Mouse (Mus musculus) embryonic stem cell, embryonic (primary cell): ENCODE measurements around the gene Det1.

Experiments used
- CTCF ChIA-PET, 4 experiments: fragments of 300-600 bp in 2 of 4; fragments of 350-600 bp in 2 of 4; sonication (Branson Sonifier 250); formaldehyde crosslinking; loops; one replicate each; lab custom pipeline; 2022; ENCODE audit warnings: inconsistent platforms in 2 of 4; lab: Charles Lee
- POLR2A ChIA-PET, 4 experiments: fragments of 300-600 bp in 2 of 4; fragments of 350-600 bp in 2 of 4; sonication (Branson Sonifier 250); formaldehyde crosslinking; loops; one replicate each; lab custom pipeline; 2022; ENCODE audit warnings: antibody characterized with exemption in 4 of 4, inconsistent platforms in 1 of 4; lab: Charles Lee

Det1 gene

DNA sequence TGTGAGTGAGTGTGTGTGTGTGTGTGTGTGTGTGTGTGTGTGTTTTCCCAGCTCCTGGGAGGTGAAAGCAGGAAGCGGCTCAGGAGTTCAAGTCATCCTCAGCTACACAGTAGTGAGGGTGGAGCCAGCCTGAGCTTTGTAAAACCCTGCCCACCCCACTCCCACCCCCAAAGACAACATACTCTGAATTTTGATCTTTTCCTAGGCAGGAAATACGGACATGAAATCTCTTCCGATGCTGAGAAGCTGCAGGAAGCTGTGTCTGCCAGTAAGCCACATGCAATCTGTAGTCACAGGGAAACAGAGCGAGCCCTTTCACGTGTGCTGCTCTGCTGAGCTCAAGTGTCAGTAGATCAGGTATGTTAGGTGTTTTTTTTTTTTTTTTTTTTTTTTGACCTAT lies 21.7 kb upstream of the Det1 start:
- ChIA-PET POLR2A (interaction anchor here in 1 of 4 experiments (0.6 to 1.1 kb wide), 4 partner anchors 27 to 84 kb away, joined by 3 to 4 read pairs (median 4); partner anchors contain the start of gene Aen), CTCF (interaction anchor here in 2 of 4 experiments (0.6 kb wide), 2 partner anchors 13 to 89 kb away, joined by 3 to 5 read pairs; no protein-coding TSS in a partner anchor)

DNA sequence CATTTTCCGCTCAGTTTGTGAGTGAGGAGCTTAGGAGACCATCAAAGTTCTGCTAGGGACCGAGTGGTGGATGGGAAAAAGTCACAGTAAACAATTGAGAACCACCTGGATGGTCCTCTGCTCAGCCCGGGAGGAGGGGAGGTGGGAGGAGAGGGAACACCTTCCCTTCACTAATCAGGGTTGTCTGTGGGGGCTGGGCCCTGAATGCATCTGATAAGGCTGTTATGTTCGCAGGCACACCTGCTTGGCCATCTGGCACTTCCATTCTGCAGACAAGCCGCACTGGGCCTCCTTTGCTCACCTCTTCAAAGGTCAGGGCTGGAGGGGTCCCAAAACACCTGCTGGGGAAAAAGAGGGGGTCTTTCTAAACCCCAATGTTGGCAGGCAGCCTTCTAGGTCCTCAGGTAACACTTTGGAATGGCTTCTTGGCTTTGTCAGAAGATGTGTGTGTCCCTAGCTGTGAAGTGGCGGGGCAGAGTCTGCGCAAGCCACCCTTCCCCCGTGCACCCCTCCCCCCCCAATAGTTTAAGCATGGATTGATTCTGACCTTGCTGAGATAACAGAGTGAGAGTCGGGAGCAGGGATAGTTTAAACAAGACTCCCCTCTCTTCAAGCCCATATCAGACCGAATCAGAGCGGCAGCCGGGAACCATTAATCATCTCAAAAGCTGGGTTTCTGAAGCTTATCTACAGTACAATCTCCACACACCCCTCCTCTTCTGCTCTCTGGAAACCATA lies 18.3 kb upstream of the Det1 start:
- CTCF ChIA-PET = no interaction called here
- POLR2A ChIA-PET = interaction anchor here in 2 of 4 experiments (0.5 to 1.0 kb wide), 3 partner anchors 11 to 224 kb away, joined by 3 to 7 read pairs (median 3); partner anchors contain the start of gene Aen (in 1 of the 2)

DNA sequence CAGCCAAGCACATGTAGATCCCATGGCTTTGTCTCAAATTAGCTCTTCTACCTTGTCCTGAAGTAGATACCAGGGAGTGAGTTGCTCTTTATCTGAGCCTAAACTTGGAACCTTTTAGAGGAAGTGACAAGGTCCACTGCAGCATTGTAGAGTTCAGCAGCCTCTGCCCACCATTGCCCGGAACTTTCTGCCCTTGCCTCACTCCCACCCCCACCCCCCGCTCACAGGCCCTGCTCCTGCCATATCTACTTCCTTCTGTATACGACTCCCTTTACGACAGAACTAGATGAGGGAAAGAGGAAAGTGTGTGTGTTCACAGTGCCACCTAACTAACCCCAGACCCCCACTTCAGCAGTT lies 17.4 kb upstream of the Det1 start:
- ChIA-PET CTCF (no interaction called here), POLR2A (interaction anchor here in 2 of 4 experiments (0.7 to 1.7 kb wide), 4 partner anchors 13 to 34 kb away, joined by 3 to 4 read pairs (median 4); no protein-coding TSS in a partner anchor)

DNA sequence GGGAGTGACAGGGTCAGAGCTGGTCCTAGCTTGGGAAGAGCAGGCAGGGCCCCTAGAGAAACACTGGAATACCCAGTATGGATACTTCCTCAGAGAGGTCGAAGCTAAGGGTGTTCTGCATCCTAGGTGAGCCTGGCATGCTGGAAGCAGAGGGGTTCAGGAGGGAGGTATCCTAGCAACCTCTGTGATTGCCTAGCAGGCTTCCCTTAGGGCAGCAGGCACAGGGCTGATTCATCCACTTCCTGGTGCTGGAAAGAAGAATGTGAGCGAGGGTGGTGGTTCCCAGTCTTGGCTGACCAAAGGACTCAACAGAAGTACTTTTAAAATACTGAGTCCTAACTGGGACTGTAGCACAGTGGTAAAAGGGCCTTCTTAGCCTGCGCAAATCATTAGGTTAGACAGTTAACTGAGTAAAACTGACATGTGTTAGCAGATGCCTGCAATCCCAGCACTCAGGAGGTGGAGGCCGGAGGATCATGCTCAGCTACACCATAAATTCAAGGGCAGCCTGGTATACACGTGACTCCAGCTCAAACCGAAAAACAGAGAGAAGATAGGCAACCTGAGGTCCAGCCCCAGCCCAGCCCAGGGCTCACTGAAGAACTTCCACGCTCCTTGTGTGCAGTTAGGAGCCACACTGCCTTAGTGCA lies 16.9 kb upstream of the Det1 start:
- POLR2A ChIA-PET = interaction anchor here in 2 of 4 experiments (0.7 to 1.7 kb wide), 3 partner anchors 15 to 34 kb away, joined by 3 to 4 read pairs (median 3); no protein-coding TSS in a partner anchor
- CTCF ChIA-PET = interaction anchor here in 1 of 4 experiments (1.2 kb wide), 1 partner anchor 32 kb away, joined by 3 read pairs; the partner anchor contains the start of gene Aen

DNA sequence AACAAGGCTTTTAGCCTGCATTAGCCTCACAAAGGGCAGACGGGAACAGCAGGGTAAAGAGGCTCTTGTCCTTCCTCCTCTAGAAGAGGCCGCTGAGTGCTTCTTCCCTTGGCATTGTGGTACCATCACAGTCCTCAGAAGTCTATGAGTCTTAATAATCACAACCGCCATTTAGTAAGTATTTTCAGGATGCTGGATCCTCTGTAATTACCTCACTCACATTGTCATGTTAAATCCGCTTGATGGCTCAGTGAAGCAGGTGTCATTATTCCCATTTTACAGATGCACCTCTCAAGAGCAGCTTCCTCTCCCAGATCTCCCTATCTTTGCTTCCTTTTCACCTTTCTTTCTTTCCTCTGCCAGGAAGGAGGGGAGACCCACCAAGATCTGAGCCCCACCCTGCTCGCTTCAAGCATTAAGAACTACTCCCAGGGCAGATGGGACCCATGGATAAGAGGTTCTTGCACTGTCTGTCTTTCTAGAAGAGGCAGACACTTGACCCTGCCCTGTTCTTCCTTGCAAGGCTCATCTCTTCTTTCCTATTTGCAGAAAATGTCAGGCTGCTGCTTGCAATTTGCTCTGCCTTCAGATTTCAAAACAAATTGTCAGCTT lies 8.1 kb upstream of the Det1 start:
- ChIA-PET CTCF (interaction anchor here in 1 of 4 experiments (1.0 kb wide), 1 partner anchor 234 kb away, joined by 3 read pairs; no protein-coding TSS in a partner anchor), POLR2A (interaction anchor here in 2 of 4 experiments (0.9 to 1.5 kb wide), 3 partner anchors 9 to 60 kb away, joined by 3 to 4 read pairs (median 3); partner anchors contain the start of gene Det1 (in 1 of the 2))

DNA sequence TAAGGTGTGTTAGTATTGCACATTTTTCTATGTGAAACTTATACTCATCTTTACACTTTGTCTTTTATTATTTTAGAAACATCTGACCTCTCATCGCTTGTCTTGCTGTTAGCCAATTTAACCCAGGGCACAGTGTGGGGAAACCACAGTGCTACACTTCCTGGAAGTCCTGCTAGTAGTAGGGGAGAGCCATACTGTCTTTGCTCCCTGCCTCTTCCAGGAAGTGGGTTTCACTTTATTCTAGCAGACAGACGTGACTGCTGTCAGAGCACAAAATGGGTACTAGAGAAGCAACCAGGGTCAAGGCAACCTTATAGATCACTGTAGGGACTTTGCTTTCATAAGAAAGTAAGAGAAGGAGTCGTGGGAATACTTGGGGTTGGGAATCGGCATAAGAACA lies 7.0 kb upstream of the Det1 start:
- CTCF ChIA-PET = no interaction called here
- POLR2A ChIA-PET = interaction anchor here in 2 of 4 experiments (1.3 to 1.5 kb wide), 2 partner anchors 8 to 11 kb away, joined by 3 to 4 read pairs; partner anchors contain the start of gene Det1 (in 1 of the 2)

DNA sequence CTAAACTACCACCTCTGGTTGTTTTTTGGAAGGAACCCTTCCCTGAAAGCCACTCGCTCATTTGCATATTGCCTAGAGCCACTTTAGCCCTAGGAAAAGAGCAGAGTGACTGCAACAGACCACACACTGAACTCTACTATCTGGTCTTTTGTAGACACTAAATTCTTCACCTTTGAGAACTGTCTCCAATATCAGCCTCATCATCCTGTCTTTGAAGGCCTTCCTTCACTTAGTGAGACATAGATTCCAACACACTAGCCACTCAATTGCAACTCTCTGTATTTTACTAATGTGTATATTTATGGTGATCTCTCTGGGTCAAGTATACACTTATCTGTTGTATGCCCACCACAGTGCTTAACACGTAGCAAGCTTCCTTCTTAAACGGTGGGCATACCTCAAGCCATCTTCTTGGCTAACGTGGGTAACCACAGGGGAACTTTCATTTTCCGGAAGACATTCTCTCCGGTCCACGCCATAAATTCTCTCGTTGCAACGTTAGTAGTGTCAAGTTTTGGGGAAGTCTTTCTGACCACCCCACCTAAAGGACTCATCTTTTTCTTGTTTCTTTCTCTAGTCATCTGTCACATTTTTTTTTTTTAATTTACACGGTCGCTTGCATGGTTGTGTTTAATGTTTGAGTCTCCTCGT lies 872 bp downstream of the Det1 start:
- ChIA-PET POLR2A (interaction anchor here in 3 of 4 experiments (0.9 to 3.8 kb wide), 15 partner anchors 8 to 72 kb away, joined by 3 to 18 read pairs (median 4); partner anchors contain the start of genes Aen (in 3 of the 3), Mrpl46 (in 1 of the 3) and Mrps11 (in 1 of the 3)), CTCF (interaction anchor here in 3 of 4 experiments (0.8 to 2.6 kb wide), 7 partner anchors 20 to 243 kb away, joined by 3 to 9 read pairs (median 4); partner anchors contain the start of gene Aen (in 2 of the 3))

DNA sequence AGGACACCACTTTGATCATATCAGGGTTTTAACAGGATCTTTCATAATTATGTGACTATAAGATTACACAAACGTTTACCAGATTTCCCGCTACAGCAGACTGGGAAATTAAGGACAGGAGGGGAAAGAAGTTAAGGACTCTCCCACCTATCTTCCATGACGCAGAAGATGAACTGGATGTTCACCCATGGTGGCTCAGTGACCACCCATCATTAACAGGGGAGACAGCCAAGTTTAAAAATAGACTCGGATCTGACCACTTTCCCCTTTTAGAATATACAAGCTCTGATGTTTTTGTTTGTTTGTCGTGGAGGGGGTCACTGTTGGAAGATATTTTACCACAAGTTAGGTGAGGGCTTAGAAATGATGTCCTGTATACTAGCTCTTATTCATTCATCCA lies 5.5 kb downstream of the Det1 start:
- CTCF ChIA-PET = no interaction called here

DNA sequence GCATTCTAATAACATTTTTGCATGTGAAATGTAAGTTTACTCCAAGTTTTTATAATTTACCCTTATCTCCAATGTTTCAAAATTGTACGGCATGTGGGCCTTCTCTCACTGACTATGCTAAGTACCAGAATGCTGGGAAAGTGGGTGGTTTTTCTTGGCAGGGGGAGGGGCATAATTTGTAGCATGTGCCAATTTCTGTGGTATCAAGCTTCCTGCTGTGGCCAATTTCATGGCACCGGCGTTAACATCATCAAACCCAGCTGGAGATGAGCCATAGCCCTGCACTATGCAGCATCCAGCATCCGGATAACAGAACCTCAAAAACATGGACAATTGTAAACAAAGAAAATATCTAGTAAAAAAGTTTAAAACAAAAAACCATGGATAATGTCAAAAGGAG lies 9.8 kb downstream of the Det1 start:
- ChIA-PET CTCF (interaction anchor here in 1 of 4 experiments (0.6 kb wide), 1 partner anchor 1984 kb away, joined by 5 read pairs; no protein-coding TSS in a partner anchor), POLR2A (interaction anchor here in 2 of 4 experiments (1.0 to 1.7 kb wide), 2 partner anchors 9 to 10 kb away, joined by 4 to 5 read pairs; partner anchors contain the start of gene Det1 (in 1 of the 2))

More for the DNA sequence above, 5.5 kb downstream of the Det1 start:
- POLR2A ChIA-PET = interaction anchor here (0.6 to 2.1 kb wide), 7 partner anchors 10 to 698 kb away, joined by 3 to 7 read pairs (median 4); partner anchors contain the start of gene Aen (in 1 of the 4)

DNA sequence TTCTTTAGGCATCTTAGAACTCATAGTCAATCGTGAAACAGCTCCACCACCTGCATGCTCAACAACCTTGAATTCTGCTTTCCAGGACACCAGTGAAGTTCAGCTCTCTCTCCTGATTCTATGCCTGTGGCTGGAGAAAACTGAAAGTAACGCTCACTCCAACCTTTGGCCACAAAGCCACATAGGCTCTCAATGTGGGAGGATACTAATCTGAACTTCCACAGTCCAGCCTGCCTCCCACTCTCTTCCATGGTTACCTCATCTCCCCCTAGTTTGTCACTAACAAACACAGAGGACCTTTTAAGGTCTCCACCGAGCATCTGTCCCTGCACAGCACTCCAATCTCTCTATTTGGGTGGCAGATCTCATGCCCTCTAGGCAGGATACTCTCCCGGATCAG lies 11.4 kb downstream of the Det1 start:
- POLR2A ChIA-PET = interaction anchor here in 1 of 4 experiments (1.1 kb wide), 1 partner anchor 11 kb away, joined by 4 read pairs; the partner anchor contains the start of gene Det1
- CTCF ChIA-PET = interaction anchor here in 1 of 4 experiments (0.8 kb wide), 1 partner anchor 9 kb away, joined by 3 read pairs; no protein-coding TSS in a partner anchor

DNA sequence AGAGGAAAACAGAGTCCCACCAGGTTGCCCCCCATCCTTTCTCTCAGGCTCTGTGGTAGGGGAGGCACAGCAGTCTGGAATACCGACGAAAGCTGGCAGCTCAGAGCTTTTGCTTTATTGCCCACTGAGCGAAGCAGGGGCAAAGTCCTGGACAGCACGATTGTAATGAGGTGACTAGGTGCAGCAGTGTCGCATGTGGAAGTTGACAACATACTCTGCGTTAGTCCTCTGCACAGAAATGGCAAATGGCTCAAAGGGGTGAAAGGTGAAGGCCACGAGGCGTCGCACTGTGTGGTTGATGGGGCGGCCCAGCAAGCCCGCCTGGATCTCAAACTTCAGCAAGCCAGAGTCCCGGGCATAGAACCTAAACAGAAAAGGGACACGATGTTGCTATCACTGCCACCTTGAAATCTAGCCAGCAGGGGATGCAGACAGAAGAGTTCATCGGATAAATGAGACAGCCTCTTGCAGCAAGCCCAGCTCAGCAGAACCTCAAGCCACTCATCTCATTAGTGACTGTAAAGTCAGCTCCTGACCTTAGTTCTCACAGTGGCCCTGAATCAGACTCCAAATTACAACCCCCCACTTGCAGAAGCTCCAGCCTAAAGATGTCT lies 19.2 kb downstream of the Det1 start:
- CTCF ChIA-PET = interaction anchor here in 2 of 4 experiments (0.7 to 1.0 kb wide), 2 partner anchors 15 to 24 kb away, joined by 3 read pairs; no protein-coding TSS in a partner anchor
- POLR2A ChIA-PET = interaction anchor here in 2 of 4 experiments (1.0 to 1.5 kb wide), 5 partner anchors 9 to 68 kb away, joined by 3 to 6 read pairs (median 5); partner anchors contain the start of gene Det1 (in 1 of the 2)

DNA sequence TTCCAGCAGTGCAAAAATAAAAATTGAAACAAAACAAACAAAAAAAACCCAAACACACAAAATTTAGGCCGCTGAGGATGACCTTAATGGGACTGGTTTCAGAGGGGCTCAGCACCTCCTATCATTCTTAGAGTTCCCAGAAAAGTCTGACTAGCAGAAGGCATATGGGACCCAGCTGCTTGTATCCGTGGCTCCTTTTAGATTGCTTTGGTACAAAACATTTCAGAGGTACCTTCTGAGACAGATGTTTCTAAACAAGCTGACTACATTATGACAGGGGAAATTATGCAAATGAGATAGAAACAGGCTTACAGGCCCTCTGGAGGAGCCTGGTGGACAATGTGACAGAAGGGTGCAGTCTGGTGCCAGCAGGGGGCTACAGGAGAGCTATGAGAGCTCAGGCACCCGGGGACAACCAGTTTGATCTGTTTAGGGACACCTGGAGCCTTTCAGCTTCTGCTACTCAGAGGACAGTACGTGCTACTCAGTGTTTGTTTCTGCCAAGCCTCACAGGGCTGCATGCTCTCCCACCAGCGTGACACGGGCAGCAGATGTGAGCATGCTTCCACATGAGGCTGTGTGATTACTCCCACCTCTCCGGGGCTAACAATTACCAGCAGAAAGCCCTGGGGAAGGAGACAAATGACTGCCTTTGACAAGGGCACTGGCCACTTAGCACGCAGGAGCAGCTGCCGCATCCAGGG lies 20.2 kb downstream of the Det1 start:
- ChIA-PET POLR2A (interaction anchor here in 2 of 4 experiments (0.6 to 1.5 kb wide), 7 partner anchors 9 to 222 kb away, joined by 3 to 6 read pairs (median 4); partner anchors contain the start of gene Det1 (in 1 of the 2)), CTCF (interaction anchor here in 3 of 4 experiments (0.5 to 1.6 kb wide), 5 partner anchors 8 to 84 kb away, joined by 3 to 4 read pairs (median 3); partner anchors contain the start of gene Det1 (in 1 of the 3))

DNA sequence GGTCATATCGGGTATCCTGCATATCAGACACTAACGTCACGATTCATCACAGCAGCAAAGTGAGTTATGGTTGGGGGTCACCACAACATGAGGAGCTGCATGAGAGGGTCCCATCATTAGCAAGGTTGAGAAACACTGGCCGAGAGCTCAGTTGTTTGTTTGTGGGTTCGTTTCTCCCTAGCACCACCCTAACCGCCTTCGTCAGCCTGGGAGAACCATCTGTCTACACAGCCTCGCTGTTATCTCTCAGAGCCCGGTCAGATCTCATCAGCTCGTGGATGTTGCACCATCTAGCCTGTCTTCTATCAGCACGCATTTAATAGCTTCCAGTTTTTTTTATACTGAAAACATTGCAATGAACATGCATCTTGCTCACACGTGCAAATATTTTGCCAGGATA lies 28.7 kb downstream of the Det1 start:
- POLR2A ChIA-PET = interaction anchor here in 2 of 4 experiments (0.6 to 1.8 kb wide), 6 partner anchors 9 to 35 kb away, joined by 3 to 7 read pairs (median 4); partner anchors contain the start of genes Det1 (in 1 of the 2), Mrpl46 (in 1 of the 2) and Mrps11 (in 1 of the 2)

DNA sequence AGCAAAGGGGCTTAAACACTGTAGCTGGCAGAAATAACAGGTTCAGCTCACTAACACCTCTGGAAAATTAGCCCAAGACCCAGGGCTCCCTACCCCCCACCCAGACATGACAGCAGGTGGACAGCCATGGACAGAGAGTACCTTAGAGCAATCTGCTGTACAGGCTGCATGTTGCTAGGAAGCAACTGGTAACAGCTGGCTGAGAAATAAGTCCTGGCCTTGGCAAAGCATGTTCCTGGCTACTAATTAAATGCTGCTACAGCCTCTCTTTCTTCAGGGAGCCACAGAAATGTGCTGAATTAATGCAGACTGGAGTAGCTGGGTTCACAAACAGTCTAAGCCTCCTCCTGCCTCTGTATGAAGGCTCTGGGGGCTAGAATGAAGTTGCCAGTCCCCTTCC lies 32.3 kb downstream of the Det1 start:
- ChIA-PET POLR2A (interaction anchor here in 1 of 4 experiments (1.1 kb wide), 1 partner anchor 17 kb away, joined by 3 read pairs; no protein-coding TSS in a partner anchor), CTCF (interaction anchor here in 1 of 4 experiments (0.6 kb wide), 1 partner anchor 274 kb away, joined by 3 read pairs; no protein-coding TSS in a partner anchor)

More for the DNA sequence above, 28.7 kb downstream of the Det1 start:
- CTCF ChIA-PET = interaction anchor here in 3 of 4 experiments (1.1 to 1.5 kb wide), 3 partner anchors 8 to 28 kb away, joined by 3 to 5 read pairs (median 5); partner anchors contain the start of gene Det1 (in 1 of the 3)

DNA sequence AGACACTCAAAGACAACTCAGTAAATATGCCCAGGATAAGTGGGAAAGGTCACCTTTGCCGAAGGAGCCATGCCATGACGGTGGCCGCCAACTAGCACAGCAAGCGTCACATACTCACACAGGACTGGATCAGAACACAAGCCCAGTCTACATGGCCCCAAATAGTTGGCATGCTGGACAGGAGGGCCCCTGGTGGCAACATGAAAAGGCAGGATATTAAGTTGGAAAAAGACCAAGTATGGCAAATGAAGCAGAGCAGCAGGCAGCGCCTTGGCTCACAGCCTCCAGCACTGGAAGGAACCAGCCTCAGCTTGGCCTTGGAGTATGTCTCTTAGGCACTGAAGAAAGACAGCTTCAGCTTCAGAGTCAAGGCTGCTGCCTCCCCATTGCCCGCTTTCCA lies 33.3 kb downstream of the Det1 start:
- POLR2A ChIA-PET = interaction anchor here in 1 of 4 experiments (1.5 kb wide), 1 partner anchor 67 kb away, joined by 3 read pairs; no protein-coding TSS in a partner anchor
- CTCF ChIA-PET = no interaction called here
